Mouse (Mus musculus) liver, embryonic 14.5 days (tissue): Measurements from ENCODE around the gene Crim1. TPM values are rescaled to one million over a fixed set of nuclear protein-coding genes. Genes with fewer than 3 reads are reported as not detected.

ENCODE experiments used
- ATAC-seq: fragments of 200-750 bp; cut with Nextera tagmentation; 2 replicates; pipeline ENCODE4 v1.8.0; 2017; ENCODE audit warnings: moderate number of reproducible peaks, mild to moderate bottlenecking, moderate library complexity; ENCODE audit not compliant: insufficient read depth
- DNase-seq, 3 experiments: peaks; one replicate each; pipeline ENCODE4 v3.0.0-alpha.2; 2012 to 2013; ENCODE audit warnings: low read depth in 3 of 3, low spot score in 3 of 3
- H3K27ac ChIP-seq: fragments of 300-500 bp; sonication (generic); 2 replicates; pipeline ENCODE4 v1.5.1; 2014; ENCODE audit warnings: moderate library complexity, mild to moderate bottlenecking, control low read depth, inconsistent platforms
- H3K27me3 ChIP-seq: fragments of 300-500 bp; sonication (generic); 2 replicates; pipeline ENCODE4 v1.6.1; 2014; ENCODE audit warnings: mild to moderate bottlenecking, low read length, moderate library complexity; ENCODE audit not compliant: control insufficient read depth, insufficient read depth
- H3K36me3 ChIP-seq: fragments of 300-500 bp; sonication (generic); replicated peaks from 2 replicates; pipeline ENCODE4 v1.6.1; 2014; ENCODE audit warnings: low read depth; ENCODE audit not compliant: control insufficient read depth, insufficient read depth
- H3K4me1 ChIP-seq, 2 experiments: fragments of 200-500 bp in 1 of 2; fragments of 300-500 bp in 1 of 2; sonication (generic) in 1 of 2; replicated peaks; 2 replicates each; pipeline ENCODE4 v1.6.1; 2012 to 2014; ENCODE audit warnings: antibody characterized with exemption in 1 of 2, inconsistent platforms in 1 of 2, low read length in 1 of 2; ENCODE audit not compliant: control insufficient read depth in 2 of 2, insufficient read depth in 2 of 2
- H3K4me2 ChIP-seq: fragments of 300-500 bp; sonication (generic); 2 replicates; pipeline ENCODE4 v1.6.1; 2014; ENCODE audit warnings: low read depth, mild to moderate bottlenecking, control low read depth, moderate library complexity
- H3K4me3 ChIP-seq, 2 experiments: fragments of 200-500 bp in 1 of 2; fragments of 300-500 bp in 1 of 2; sonication (generic) in 1 of 2; 2 replicates each; pipeline ENCODE4 v1.5.1; 2012 to 2014; ENCODE audit warnings: low read depth in 2 of 2, low read length in 2 of 2, mild to moderate bottlenecking in 2 of 2, control low read depth in 1 of 2, inconsistent platforms in 1 of 2, moderate library complexity in 1 of 2; ENCODE audit not compliant: insufficient read depth in 1 of 2
- H3K9ac ChIP-seq: fragments of 300-500 bp; sonication (generic); replicated peaks from 2 replicates; pipeline ENCODE4 v1.6.1; 2014; ENCODE audit warnings: mild to moderate bottlenecking, control low read depth, moderate library complexity
- H3K9me3 ChIP-seq: fragments of 300-500 bp; sonication (generic); 2 replicates; pipeline ENCODE4 v1.6.1; 2016; ENCODE audit warnings: low read length, mixed read lengths; ENCODE audit not compliant: control insufficient read depth
- CTCF ChIP-seq: IDR thresholded peaks from 2 replicates; pipeline ENCODE4 v1.5.1; 2016; ENCODE audit warnings: antibody characterized with exemption, low read depth, control low read depth
- EP300 ChIP-seq: IDR thresholded peaks from 2 replicates; pipeline ENCODE4 v1.6.1; 2016; ENCODE audit warnings: antibody characterized with exemption, low read depth
- WGBS: fragments of 180-500 bp; shearing (Covaris S2); extraction: QIAGEN DNeasy Blood & Tissue Kit; methylation state at CpG from one replicate; pipeline ENCODE4 v1.1.7; 2014; ENCODE audit not compliant: insufficient replicate concordance; 5-methylcytosine and 5-hydroxymethylcytosine counted together
- polyA plus RNA-seq, 2 experiments: library from polyadenylated mRNA; depleted of rRNA in 1 of 2; stranded (reverse) in 1 of 2; unstranded in 1 of 2; fragments of >200 nt; fragmentation: Nextera tagmentation in 1 of 2; extraction: Ambion mirVana in 1 of 2; gene quantifications; 2 replicates each; pipeline versions ENCODE4 v1.2.1 to v1.2.3; 2012 to 2014

Gene Crim1
- polyA plus RNA-seq, 2 experiments: 0.74 to 0.95 TPM

DNA sequence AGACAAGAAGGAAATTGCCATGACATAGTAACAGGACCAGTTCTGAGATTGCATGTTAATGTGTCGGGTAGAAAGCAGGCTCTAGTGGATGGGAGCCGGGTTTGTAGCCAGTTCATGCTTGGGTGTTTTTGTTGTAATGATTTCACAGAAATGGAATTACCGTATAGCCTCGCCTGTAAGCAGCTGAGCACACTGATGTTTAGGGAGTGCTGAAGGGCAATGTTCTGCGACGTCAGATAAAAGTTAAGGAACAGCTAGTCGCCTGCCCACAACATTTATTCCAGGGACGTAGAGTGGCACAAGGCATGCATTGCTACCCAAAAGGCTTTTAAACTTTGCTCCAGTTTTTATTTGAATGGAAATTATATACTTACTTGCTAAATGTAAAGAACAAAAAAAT is 131.4 kb downstream of the Crim1 start:
- Histone ChIP-seq H3K9ac (no peak overlapping the region; the same call in 1 of the 2 replicates), H3K9me3 (no peaks in the 10 kb centered on the region), H3K4me1 (peaks cover 25 to 33% of the 10 kb centered on the region in 2 experiments), H3K4me2 (no peak overlapping the region), H3K36me3 (no peaks in the 10 kb centered on the region), H3K4me3 (no peak overlapping the region), H3K27ac (no peak overlapping the region), H3K27me3 (no peaks in the 10 kb centered on the region)
- WGBS: 40% methylated on average over 8 of the region's 8 CpGs
- DNase-seq: no peak
- TF ChIP-seq CTCF: no peak
- ATAC-seq: no peak

- Histone ChIP-seq H3K27ac (no peak overlapping the region), H3K27me3 (no peaks in the 10 kb centered on the region), H3K9me3 (no peaks in the 10 kb centered on the region), H3K4me3 (no peak overlapping the region), H3K36me3 (no peaks in the 10 kb centered on the region), H3K4me1 (peaks cover 12 to 19% of the 10 kb centered on the region in 2 experiments), H3K4me2 (no peak overlapping the region), H3K9ac (no peak overlapping the region)
- no peak for ATAC-seq
- TF ChIP-seq CTCF (no peak), EP300 (no peak)
- DNase-seq: no peak
- 83% methylated on average over 10 of the region's 10 CpGs for WGBS
These were observed 133.2 kb downstream of the Crim1 start for GRCm38 (mm10) chr17:78333275-78333674.

- 75% methylated on average over 8 of the region's 8 CpGs for WGBS
- ATAC-seq: no peak
- H3K9ac ChIP-seq: no peak overlapping the region
- H3K27me3 ChIP-seq: no peaks in the 10 kb centered on the region
- H3K36me3 ChIP-seq: no peaks in the 10 kb centered on the region
- H3K27ac ChIP-seq: no peak overlapping the region
- H3K9me3 ChIP-seq: no peaks in the 10 kb centered on the region
- peaks cover 3 to 9% of the 10 kb centered on the region in 2 experiments for H3K4me1 ChIP-seq
- no peak overlapping the region for H3K4me3 ChIP-seq
- no peak overlapping the region for H3K4me2 ChIP-seq
- DNase-seq: no peak
- TF ChIP-seq CTCF (no peak), EP300 (no peak)
These were observed 135.2 kb downstream of the Crim1 start for GRCm38 (mm10) chr17:78335250-78335649.

DNA sequence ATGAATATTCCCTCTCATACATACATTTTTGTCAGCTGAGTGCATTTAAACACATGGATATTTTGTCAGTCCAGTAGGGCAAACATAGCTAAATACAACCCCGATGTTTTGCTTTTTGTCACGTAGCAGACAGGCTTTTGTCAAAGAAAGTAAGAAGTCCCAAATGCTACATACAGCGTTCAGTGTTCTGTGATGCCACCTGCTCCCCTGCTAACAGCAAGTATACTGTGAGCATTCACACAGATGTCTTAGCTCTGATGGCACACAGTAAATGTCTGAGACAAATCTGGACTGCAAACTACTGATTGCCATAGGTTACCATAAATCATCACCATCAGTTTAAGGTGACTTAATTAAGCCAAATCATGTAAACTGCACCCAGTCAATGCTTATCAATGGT is 143.6 kb downstream of the Crim1 start:
- H3K9ac ChIP-seq: no peak overlapping the region
- H3K27me3 ChIP-seq: no peaks in the 10 kb centered on the region
- ATAC-seq (no peak), DNase-seq (no peak)
- WGBS: 78% methylated on average over 3 of the region's 3 CpGs
- H3K36me3 ChIP-seq: no peaks in the 10 kb centered on the region
- no peak overlapping the region for H3K4me3 ChIP-seq
- no peaks in the 10 kb centered on the region for H3K4me1 ChIP-seq
- H3K27ac ChIP-seq: no peak overlapping the region
- no peak overlapping the region for H3K4me2 ChIP-seq
- no peaks in the 10 kb centered on the region for H3K9me3 ChIP-seq
- TF ChIP-seq CTCF (no peak), EP300 (no peak)

- H3K4me1 ChIP-seq: no peaks in the 10 kb centered on the region
- no peaks in the 10 kb centered on the region for H3K9me3 ChIP-seq
- DNase-seq (no peak), ATAC-seq (no peak)
- H3K36me3 ChIP-seq: no peaks in the 10 kb centered on the region
- 85% methylated on average over 17 of the region's 17 CpGs for WGBS
- TF ChIP-seq CTCF (no peak), EP300 (no peak)
- H3K27me3 ChIP-seq: no peaks in the 10 kb centered on the region
- no peak overlapping the region for H3K27ac ChIP-seq
- no peak overlapping the region for H3K9ac ChIP-seq
- H3K4me3 ChIP-seq: no peak overlapping the region
- H3K4me2 ChIP-seq: no peak overlapping the region
These were observed 147.2 kb downstream of the Crim1 start for GRCm38 (mm10) chr17:78347111-78347801.
